Mouse (Mus musculus) Patski (cell line): Measurements from ENCODE around the gene Cfap298. TPM values are rescaled to one million over a fixed set of nuclear protein-coding genes. Genes with fewer than 3 reads are reported as not detected.

Source experiments
- ATAC-seq: fragments of 100-300 bp; one replicate; pipeline ENCODE4 v1.8.0; 2021
- CTCF ChIA-PET: fragments of 350-600 bp; sonication (Branson Sonifier 250); formaldehyde crosslinking; loops from one replicate; lab custom pipeline; 2022; ENCODE audit warnings: inconsistent platforms; lab: Charles Lee
- POLR2A ChIA-PET: fragments of 350-600 bp; sonication (Branson Sonifier 250); formaldehyde crosslinking; loops from one replicate; lab custom pipeline; 2022; ENCODE audit warnings: antibody characterized with exemption, inconsistent platforms; lab: Charles Lee
- DNase-seq: peaks from one replicate; pipeline ENCODE4 v3.0.0-alpha.2; 2011; ENCODE audit warnings: low read depth, low spot score
- H3K27me3 ChIP-seq: fragments of 371-371 bp; one replicate; pipeline ENCODE4 v1.5.1; 2021
- CTCF ChIP-seq: fragments of 100-300 bp; IDR thresholded peaks from one replicate; pipeline ENCODE4 v1.5.1; 2021
- in situ Hi-C: fragments of 300-500 bp; cut with MboI; formaldehyde crosslinking; loops from 3 replicates; pipeline ENCODE4 v1.11.1; 2018; ENCODE audit warnings: low pct_unique_long_range_greater_than_20kb, mixed read lengths
- polyA plus RNA-seq: library from polyadenylated mRNA; unstranded; gene quantifications from one replicate; pipeline ENCODE4 v1.2.3, GENCODE M21; 2021

Cfap298 gene
- polyA plus RNA-seq, result 53.2 TPM

- TF ChIP-seq CTCF, result no peak
- ATAC-seq (peak; percentile 97), DNase-seq (peak; percentile 84)
- in situ Hi-C loops, result no loop called here
- no peaks in the 10 kb centered on the region for H3K27me3 ChIP-seq
- POLR2A ChIA-PET, result interaction anchor here (0.7 to 1.5 kb wide), 4 partner anchors 11 to 139 kb away, joined by 3 to 10 read pairs (median 3); no protein-coding TSS in a partner anchor
- CTCF ChIA-PET, result interaction anchor here (0.9 to 1.6 kb wide), 4 partner anchors 10 to 129 kb away, joined by 3 to 9 read pairs (median 3); partner anchors contain the start of genes Paxbp1 and Synj1
Measured at GRCm38 (mm10) chr16:90934687-90935328, at the start of gene Cfap298. Cfap298 (minus strand) TSS chr16:90935114.

- no peak for TF ChIP-seq CTCF
- CTCF ChIA-PET, result no interaction called here
Measured at GRCm38 (mm10) chr16:90971004-90971403, 36.1 kb upstream of the Cfap298 start.

GRCm38 (mm10) chr16:90966241-90966640 lies 31.3 kb upstream of the Cfap298 start:
- no peaks in the 10 kb centered on the region for H3K27me3 ChIP-seq
- in situ Hi-C loops, result no loop called here
- DNase-seq (no peak), ATAC-seq (no peak)
- POLR2A ChIA-PET, result no interaction called here
- no peak for TF ChIP-seq CTCF
- CTCF ChIA-PET, result interaction anchor here (0.9 to 1.0 kb wide), 2 partner anchors 9 to 15 kb away, joined by 3 read pairs; no protein-coding TSS in a partner anchor

More at GRCm38 (mm10) chr16:90971004-90971403, 36.1 kb upstream of the Cfap298 start:
- ATAC-seq (no peak), DNase-seq (no peak)
- in situ Hi-C loops, result no loop called here
- POLR2A ChIA-PET, result no interaction called here
- H3K27me3 ChIP-seq, result no peaks in the 10 kb centered on the region

- ATAC-seq (no peak), DNase-seq (no peak)
- ChIA-PET CTCF (interaction anchor here (1.7 kb wide), 1 partner anchor 10 kb away, joined by 6 read pairs; no protein-coding TSS in a partner anchor), POLR2A (no interaction called here)
- in situ Hi-C loops, result no loop called here
- no peak for TF ChIP-seq CTCF
- H3K27me3 ChIP-seq, result no peaks in the 10 kb centered on the region
Measured at GRCm38 (mm10) chr16:90964302-90964701, 29.4 kb upstream of the Cfap298 start.

GRCm38 (mm10) chr16:90963866-90964265 lies 29.0 kb upstream of the Cfap298 start:
- in situ Hi-C loops, result no loop called here
- POLR2A ChIA-PET, result no interaction called here
- no peak for TF ChIP-seq CTCF
- no peak for DNase-seq
- CTCF ChIA-PET, result interaction anchor here (1.7 kb wide), 1 partner anchor 9 kb away, joined by 6 read pairs; no protein-coding TSS in a partner anchor
- ATAC-seq, result no peak
- no peaks in the 10 kb centered on the region for H3K27me3 ChIP-seq

- ChIA-PET POLR2A (no interaction called here), CTCF (interaction anchor here (1.7 kb wide), 1 partner anchor 9 kb away, joined by 6 read pairs; no protein-coding TSS in a partner anchor)
- in situ Hi-C loops, result no loop called here
- no peaks in the 10 kb centered on the region for H3K27me3 ChIP-seq
- ATAC-seq (no peak), DNase-seq (no peak)
- no peak for TF ChIP-seq CTCF
Measured at GRCm38 (mm10) chr16:90963231-90963630, 28.3 kb upstream of the Cfap298 start.

- DNase-seq, result no peak
- in situ Hi-C loops, result loop anchor here (5.0 kb wide), 1 partner anchor 109 kb away; no protein-coding TSS in a partner anchor
- ChIA-PET POLR2A (no interaction called here), CTCF (interaction anchor here (3.8 kb wide), 1 partner anchor 10 kb away, joined by 16 read pairs; no protein-coding TSS in a partner anchor)
- no peak for TF ChIP-seq CTCF
- H3K27me3 ChIP-seq, result no peaks in the 10 kb centered on the region
- ATAC-seq, result no peak
Measured at GRCm38 (mm10) chr16:90958301-90959085, 23.6 kb upstream of the Cfap298 start.

GRCm38 (mm10) chr16:90955494-90955893 lies 20.6 kb upstream of the Cfap298 start:
- DNase-seq (no peak), ATAC-seq (no peak)
- in situ Hi-C loops, result loop anchor here (5.0 kb wide), 1 partner anchor 112 kb away; no protein-coding TSS in a partner anchor
- no peak for TF ChIP-seq CTCF
- H3K27me3 ChIP-seq, result no peaks in the 10 kb centered on the region
- ChIA-PET CTCF (interaction anchor here (2.5 kb wide), 1 partner anchor 9 kb away, joined by 6 read pairs; no protein-coding TSS in a partner anchor), POLR2A (no interaction called here)

- no peak for ATAC-seq
- DNase-seq, result no peak
- CTCF ChIA-PET, result interaction anchor here (1.4 to 2.5 kb wide), 2 partner anchors 10 to 19 kb away, joined by 3 to 6 read pairs; no protein-coding TSS in a partner anchor
Measured at GRCm38 (mm10) chr16:90953770-90954169, 18.9 kb upstream of the Cfap298 start.

GRCm38 (mm10) chr16:90953147-90953546 lies 18.2 kb upstream of the Cfap298 start:
- in situ Hi-C loops, result no loop called here
- CTCF ChIA-PET, result interaction anchor here (0.9 to 2.5 kb wide), 2 partner anchors 11 to 17 kb away, joined by 3 to 6 read pairs; no protein-coding TSS in a partner anchor
- no peaks in the 10 kb centered on the region for H3K27me3 ChIP-seq
- no peak for DNase-seq
- POLR2A ChIA-PET, result no interaction called here
- TF ChIP-seq CTCF, result no peak
- no peak for ATAC-seq

More at GRCm38 (mm10) chr16:90953770-90954169, 18.9 kb upstream of the Cfap298 start:
- H3K27me3 ChIP-seq, result no peaks in the 10 kb centered on the region
- TF ChIP-seq CTCF, result no peak
- POLR2A ChIA-PET, result no interaction called here
- in situ Hi-C loops, result no loop called here
